Mouse (Mus musculus) neural tube, embryonic 12.5 days (tissue): ENCODE results near the gene Ccdc125. TPM values are rescaled to one million over a fixed set of nuclear protein-coding genes. Genes with fewer than 3 reads are reported as not detected.
"Not testable (repeated sequence)": the region's sequence is repeated elsewhere in the genome, so short reads cannot be mapped to it uniquely, and the experiment has no call there.

Experiments
- ATAC-seq: fragments of 200-750 bp; cut with Nextera tagmentation; 2 replicates; pipeline ENCODE4 v1.8.0; 2017; ENCODE audit warnings: low read depth, mild to moderate bottlenecking, moderate TSS enrichment, moderate library complexity; ENCODE audit not compliant: low FRiP score
- H3K27ac ChIP-seq: fragments of 300-500 bp; sonication (generic); 2 replicates; pipeline ENCODE4 v1.5.1; 2016
- H3K27me3 ChIP-seq: fragments of 300-500 bp; sonication (generic); replicated peaks from 2 replicates; pipeline ENCODE4 v1.6.1; 2016; ENCODE audit warnings: mild to moderate bottlenecking
- H3K36me3 ChIP-seq: fragments of 300-500 bp; sonication (generic); 2 replicates; pipeline ENCODE4 v1.6.1; 2016; ENCODE audit warnings: mild to moderate bottlenecking
- H3K4me1 ChIP-seq: fragments of 300-500 bp; sonication (generic); 2 replicates; pipeline ENCODE4 v1.6.1; 2016
- H3K4me2 ChIP-seq: fragments of 300-500 bp; sonication (generic); replicated peaks from 2 replicates; pipeline ENCODE4 v1.6.1; 2016; ENCODE audit warnings: mild to moderate bottlenecking
- H3K4me3 ChIP-seq: fragments of 300-500 bp; sonication (generic); 2 replicates; pipeline ENCODE4 v1.5.1; 2016
- H3K9ac ChIP-seq: fragments of 300-500 bp; sonication (generic); 2 replicates; pipeline ENCODE4 v1.6.1; 2016; ENCODE audit warnings: mild to moderate bottlenecking
- H3K9me3 ChIP-seq: fragments of 300-500 bp; sonication (generic); 2 replicates; pipeline ENCODE4 v1.6.1; 2016; ENCODE audit warnings: mild to moderate bottlenecking
- WGBS: fragments of 180-500 bp; shearing (Covaris S2); methylation state at CpG from one replicate; pipeline ENCODE4 v1.1.7; 2016; 5-methylcytosine and 5-hydroxymethylcytosine counted together
- polyA plus RNA-seq: library from polyadenylated mRNA; unstranded; fragments of >200 nt; fragmentation: Nextera tagmentation; extraction: Ambion mirVana; gene quantifications from 2 replicates; pipeline ENCODE4 v1.2.1, GENCODE M21; 2016

Gene Ccdc125
- polyA plus RNA-seq, 1 experiment from 2014 or later = 2.0 TPM

- no peak overlapping the region for H3K4me2 ChIP-seq
- no peaks in the 10 kb centered on the region for H3K9me3 ChIP-seq
- H3K9ac ChIP-seq = no peak overlapping the region
- no peak for ATAC-seq
- no peak overlapping the region for H3K4me3 ChIP-seq
- H3K4me1 ChIP-seq = peaks cover 19% of the 10 kb centered on the region
- peaks cover 21% of the 10 kb centered on the region for H3K36me3 ChIP-seq
- no peaks in the 10 kb centered on the region for H3K27me3 ChIP-seq
- WGBS = 94% methylated on average over 5 of the region's 5 CpGs
- H3K27ac ChIP-seq = no peak overlapping the region
Measured at GRCm38 (mm10) chr13:100728086-100728485, 58.6 kb downstream of the Ccdc125 start.

DNA sequence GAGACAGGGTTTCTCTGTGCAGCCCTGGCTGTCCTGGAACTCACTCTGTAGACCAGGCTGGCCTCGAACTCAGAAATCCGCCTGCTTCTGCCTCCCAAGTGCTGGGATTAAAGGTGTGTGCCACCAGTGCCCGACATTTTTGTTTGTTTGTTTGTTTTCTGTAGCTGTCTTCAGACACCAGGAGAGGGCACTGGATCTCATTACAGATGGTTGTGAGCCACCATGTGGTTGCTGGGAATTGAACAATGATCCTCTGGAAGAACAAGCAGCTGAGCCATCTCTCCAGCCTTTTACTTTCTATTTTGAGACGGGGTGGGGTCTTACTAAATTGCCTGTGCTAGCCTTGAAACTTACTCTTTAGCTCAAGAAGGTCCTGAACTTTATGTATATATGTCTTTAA is 59.0 kb downstream of the Ccdc125 start:
- WGBS = 95% methylated on average over 4 of the region's 4 CpGs

GRCm38 (mm10) chr13:100730153-100730860 is 60.8 kb downstream of the Ccdc125 start:
- Histone ChIP-seq H3K36me3 (peaks cover 23% of the 10 kb centered on the region), H3K4me3 (peak overlapping the region; percentile 75), H3K27me3 (no peaks in the 10 kb centered on the region), H3K9me3 (no peaks in the 10 kb centered on the region), H3K4me1 (peaks cover 15% of the 10 kb centered on the region), H3K9ac (peak overlapping the region; percentile 80), H3K27ac (peak overlapping the region; percentile 74), H3K4me2 (peak overlapping the region; percentile 89)
- peak; percentile 89; the same call in 1 of the 2 replicates for ATAC-seq
- WGBS = under 1% methylated on average over 30 of the region's 30 CpGs

More for the DNA sequence above, 59.0 kb downstream of the Ccdc125 start:
- H3K36me3 ChIP-seq = peaks cover 21% of the 10 kb centered on the region
- not testable (repeated sequence) for H3K4me3 ChIP-seq, H3K27ac ChIP-seq, H3K4me2 ChIP-seq, ATAC-seq, H3K9me3 ChIP-seq, H3K9ac ChIP-seq, H3K27me3 ChIP-seq
- peaks cover 19% of the 10 kb centered on the region for H3K4me1 ChIP-seq

DNA sequence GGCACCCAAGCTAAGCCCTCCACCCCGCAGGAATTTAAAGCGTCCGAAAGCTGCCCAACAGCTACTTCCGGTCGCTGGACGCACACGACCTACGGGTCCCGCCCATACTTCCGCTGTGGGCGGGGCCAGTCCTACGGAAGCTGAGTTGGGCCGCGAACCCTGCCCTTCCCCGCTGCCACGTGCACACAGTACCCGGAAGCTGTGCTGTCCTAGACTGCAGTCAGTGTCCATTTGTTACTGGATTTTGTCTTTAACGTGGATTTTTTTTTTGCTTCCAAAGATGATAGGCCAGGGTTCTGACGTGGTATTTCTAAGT is 61.3 kb downstream of the Ccdc125 start, which contains the start of gene Cdk7:
Gene Cdk7 (minus strand): TSS at position 79 of the 316 bp plus-strand sequence.
- H3K4me1 ChIP-seq = peaks cover 15% of the 10 kb centered on the region
- no peaks in the 10 kb centered on the region for H3K9me3 ChIP-seq
- peak within 1 kb of the TSS; percentile 74 for H3K27ac ChIP-seq
- peaks cover 23% of the 10 kb centered on the region for H3K36me3 ChIP-seq
- H3K27me3 ChIP-seq = no peaks in the 10 kb centered on the region
- peak; percentile 100 for ATAC-seq
- 0% methylated on average over 19 of the region's 19 CpGs for WGBS
- peak within 1 kb of the TSS; percentile 89 for H3K4me2 ChIP-seq
- H3K9ac ChIP-seq = peak within 1 kb of the TSS; percentile 80
- peak within 1 kb of the TSS; percentile 75 for H3K4me3 ChIP-seq

DNA sequence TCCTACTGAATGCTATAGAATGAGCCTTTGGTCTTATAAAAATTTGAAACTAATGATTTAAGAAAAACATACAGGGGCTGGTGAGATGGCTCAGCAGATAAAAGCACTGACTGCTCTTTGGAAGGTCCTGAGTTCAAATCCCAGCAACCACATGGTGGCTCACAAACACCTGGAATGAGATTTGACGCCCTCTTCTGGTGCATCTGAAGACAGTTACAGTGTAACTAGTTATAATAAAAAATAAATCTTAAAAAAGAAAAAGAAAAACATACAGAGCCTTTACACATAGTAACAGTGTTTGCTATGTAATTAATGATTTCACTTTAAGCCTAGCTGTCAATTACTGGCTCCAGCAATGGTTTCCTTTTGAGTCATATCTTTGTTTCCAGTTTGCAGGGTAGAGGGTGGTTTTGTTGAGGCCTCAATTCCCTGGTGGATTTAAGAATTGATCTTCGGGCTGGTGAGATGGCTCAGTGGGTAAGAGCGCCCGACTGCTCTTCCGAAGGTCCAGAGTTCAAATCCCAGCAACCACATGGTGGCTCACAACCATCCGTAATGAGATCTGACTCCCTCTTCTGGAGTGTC is 62.0 kb downstream of the Ccdc125 start:
- peaks cover 15% of the 10 kb centered on the region for H3K4me1 ChIP-seq
- peak overlapping the region; percentile 89; the same call in 1 of the 2 replicates for H3K4me2 ChIP-seq
- peaks cover 27% of the 10 kb centered on the region for H3K36me3 ChIP-seq
- ATAC-seq, H3K9me3 ChIP-seq, H3K27ac ChIP-seq, H3K4me3 ChIP-seq, H3K9ac ChIP-seq, H3K27me3 ChIP-seq: not testable (repeated sequence)
- 85% methylated on average over 6 of the region's 6 CpGs for WGBS

GRCm38 (mm10) chr13:100732756-100733155 is 63.2 kb downstream of the Ccdc125 start:
- Histone ChIP-seq H3K27ac (no peak overlapping the region), H3K4me1 (peaks cover 12% of the 10 kb centered on the region), H3K27me3 (no peaks in the 10 kb centered on the region), H3K9ac (no peak overlapping the region), H3K4me2 (no peak overlapping the region), H3K4me3 (no peak overlapping the region), H3K9me3 (no peaks in the 10 kb centered on the region), H3K36me3 (peaks cover 29% of the 10 kb centered on the region)
- 99% methylated on average over 2 of the region's 2 CpGs for WGBS
- ATAC-seq = no peak

DNA sequence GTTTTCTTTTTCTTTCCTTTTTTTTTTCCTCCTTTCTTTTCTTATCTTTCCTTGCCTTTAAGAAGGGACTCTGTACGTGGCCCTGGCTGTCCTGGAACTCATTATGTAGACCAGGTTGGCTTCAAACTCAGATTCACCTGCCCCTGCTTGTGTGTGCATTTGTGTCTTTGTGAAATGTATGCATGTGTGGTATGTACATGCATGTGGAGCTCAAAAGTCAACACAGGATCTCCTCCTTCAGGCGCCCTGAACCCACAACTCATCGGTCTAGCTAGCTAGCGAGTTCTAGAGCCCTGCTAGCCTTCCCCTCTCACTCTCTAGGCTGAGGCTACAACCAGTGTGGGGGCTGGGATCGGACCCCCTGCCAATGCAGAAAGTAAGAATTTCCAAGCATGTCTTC is 73.3 kb downstream of the Ccdc125 start:
- Histone ChIP-seq H3K9ac (no peak overlapping the region), H3K4me1 (peaks cover 5% of the 10 kb centered on the region; the same call in 1 of the 2 replicates), H3K4me2 (peak overlapping the region; percentile 37; the same call in 1 of the 2 replicates), H3K4me3 (no peak overlapping the region), H3K36me3 (peaks cover 11% of the 10 kb centered on the region; the same call in 1 of the 2 replicates), H3K27ac (no peak overlapping the region), H3K27me3 (no peaks in the 10 kb centered on the region), H3K9me3 (no peaks in the 10 kb centered on the region)
- 93% methylated on average over 5 of the region's 5 CpGs for WGBS
- no peak for ATAC-seq

DNA sequence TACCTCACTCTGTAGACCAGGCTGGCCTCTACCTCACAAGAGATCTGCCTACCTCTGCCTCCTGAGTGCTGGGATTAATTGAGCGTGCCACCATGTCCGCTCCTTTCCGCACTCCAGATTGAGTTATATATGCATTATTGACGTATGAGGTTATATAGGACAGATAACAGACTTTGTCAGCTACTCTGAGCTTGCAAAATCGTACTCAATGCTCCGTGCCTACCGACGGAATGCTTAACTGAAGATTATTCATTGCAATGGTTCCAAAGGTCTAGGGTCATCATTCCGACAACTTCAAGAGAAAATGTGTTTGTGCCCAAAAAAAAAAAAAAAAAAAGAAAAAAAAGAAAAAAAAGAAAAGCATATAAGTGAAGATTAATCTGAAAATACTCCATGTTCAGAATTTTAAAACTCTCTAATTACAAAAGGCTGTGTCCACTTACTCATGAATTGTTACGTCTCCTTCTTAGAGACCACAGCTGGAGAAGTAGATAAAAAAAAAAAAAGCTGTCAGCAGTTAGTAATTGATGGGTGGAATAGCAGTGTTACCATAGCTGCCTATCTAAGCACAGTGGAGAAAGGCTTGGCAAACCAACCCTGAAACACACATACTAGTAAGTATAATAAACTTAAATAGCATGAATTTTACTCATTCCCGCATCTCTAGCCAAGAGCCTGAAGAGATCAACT is 74.0 kb downstream of the Ccdc125 start:
- WGBS = 66% methylated on average over 11 of the region's 11 CpGs
- Histone ChIP-seq H3K36me3 (peaks cover 8% of the 10 kb centered on the region; the same call in 1 of the 2 replicates), H3K4me3 (peak overlapping the region; percentile 85), H3K9ac (no peak overlapping the region), H3K4me1 (peaks cover 5% of the 10 kb centered on the region; the same call in 1 of the 2 replicates), H3K9me3 (no peaks in the 10 kb centered on the region), H3K4me2 (peak overlapping the region; percentile 60), H3K27me3 (no peaks in the 10 kb centered on the region), H3K27ac (peak overlapping the region; percentile 94; the same call in 1 of the 2 replicates)
- peak; percentile 55 for ATAC-seq

DNA sequence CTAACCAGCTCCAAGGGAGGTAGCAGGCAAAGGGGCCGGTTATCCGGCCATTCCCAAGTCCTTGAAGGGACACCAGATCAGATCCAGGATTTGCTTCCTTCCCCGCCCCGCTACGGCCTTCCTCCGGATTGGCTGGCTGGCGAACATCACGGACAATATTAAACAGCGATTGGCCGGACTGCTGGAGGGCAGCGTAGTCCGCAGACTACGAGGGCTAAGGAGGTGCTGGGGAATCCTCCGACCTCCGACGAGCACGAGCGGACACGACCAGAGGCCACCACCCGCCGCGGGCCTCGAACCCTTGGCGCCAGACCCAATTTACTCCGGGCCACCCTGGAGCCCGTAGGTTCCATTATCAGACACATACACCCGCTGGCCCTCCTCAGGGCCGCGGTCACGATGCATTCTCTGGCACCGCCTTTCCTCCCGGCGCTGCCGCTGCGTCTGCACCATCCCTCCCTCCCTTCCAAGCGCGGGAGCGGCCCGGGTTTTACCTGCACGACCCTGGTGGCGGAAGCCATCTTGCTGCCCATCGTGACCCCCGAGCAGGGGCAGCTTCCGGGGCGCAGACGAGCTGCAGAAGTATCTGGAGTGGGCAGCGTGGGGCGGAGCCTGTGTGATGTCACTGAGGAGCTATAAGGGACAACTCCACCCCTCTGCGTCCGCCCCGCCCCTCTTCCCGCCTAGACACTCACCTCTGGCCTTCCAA is 74.7 kb downstream of the Ccdc125 start, which contains the start of gene Mrps36:
Gene Mrps36 (minus strand): TSS at position 624 of the 709 bp plus-strand sequence.
- no peaks in the 10 kb centered on the region for H3K9me3 ChIP-seq
- peak within 1 kb of the TSS; percentile 94 for H3K27ac ChIP-seq
- H3K9ac ChIP-seq = peak within 1 kb of the TSS; percentile 82
- peak; percentile 97 for ATAC-seq
- H3K4me3 ChIP-seq = peak within 1 kb of the TSS; percentile 85
- 0 out of 2 replicates have a peak, but pooled peaks cover 5% of the 10 kb centered on the region for H3K36me3 ChIP-seq
- no peaks in the 10 kb centered on the region for H3K27me3 ChIP-seq
- H3K4me1 ChIP-seq = peaks cover 5% of the 10 kb centered on the region; the same call in 1 of the 2 replicates
- H3K4me2 ChIP-seq = peak within 1 kb of the TSS; percentile 60
- WGBS = under 1% methylated on average over 52 of the region's 52 CpGs

- no peak overlapping the region for H3K4me2 ChIP-seq
- ATAC-seq = no peak
- H3K9ac ChIP-seq = no peak overlapping the region
- peaks cover 5% of the 10 kb centered on the region; the same call in 1 of the 2 replicates for H3K4me1 ChIP-seq
- no peaks in the 10 kb centered on the region for H3K27me3 ChIP-seq
- no peak overlapping the region for H3K4me3 ChIP-seq
- H3K36me3 ChIP-seq = no peaks in the 10 kb centered on the region
- no peaks in the 10 kb centered on the region for H3K9me3 ChIP-seq
- 89% methylated on average over 3 of the region's 3 CpGs for WGBS
- H3K27ac ChIP-seq = no peak overlapping the region
Measured at GRCm38 (mm10) chr13:100746090-100746489, 76.6 kb downstream of the Ccdc125 start.
